Mouse (Mus musculus): ENCODE results near the gene Rtp3.
A peak's percentile ranks its signal among the peaks of the same experiment; 100 is the strongest.

Gene Rtp3

DNA sequence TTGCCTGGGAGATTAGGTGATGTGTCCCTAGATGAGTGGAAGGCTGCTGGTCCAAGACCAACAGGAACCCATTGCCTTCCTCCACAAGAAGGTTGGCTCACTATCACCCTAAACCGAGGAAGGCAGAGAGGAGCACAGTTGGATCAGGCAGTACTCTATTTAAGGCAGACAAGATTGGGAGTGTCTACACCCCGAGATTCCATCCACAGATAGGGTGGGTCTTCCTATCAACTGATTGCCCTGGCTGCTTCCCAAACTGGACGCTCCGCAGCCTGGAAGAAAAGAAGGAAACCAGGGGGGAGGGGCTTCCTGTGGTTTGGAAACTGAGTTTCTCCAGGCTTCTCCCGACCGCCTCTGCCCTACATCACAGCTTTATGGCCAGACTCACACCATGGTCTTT is at the start of gene Rtp3:
TSS of gene Rtp3 (minus strand) at position 380 of the 400 bp plus-strand sequence.
- DNase-seq: no peak

DNA sequence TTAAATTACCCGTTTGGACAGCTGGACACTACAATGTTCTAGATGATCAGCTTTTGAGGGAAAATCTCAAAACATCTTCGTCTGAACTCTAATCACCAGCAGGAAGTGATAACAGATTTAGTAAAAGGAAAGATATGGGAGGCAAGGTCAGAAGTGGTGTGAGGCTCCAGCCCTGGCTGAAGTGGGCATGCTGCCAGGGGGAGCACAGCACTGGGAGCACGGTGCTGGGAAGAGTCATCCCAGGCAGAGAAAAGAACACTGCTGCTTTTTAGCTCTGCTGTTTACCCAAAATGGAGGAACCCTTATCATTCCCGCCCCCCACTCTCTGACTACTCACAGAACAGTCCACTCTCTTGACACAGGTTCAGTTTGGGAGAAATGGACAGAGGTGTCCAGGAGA is 49.6 kb upstream of the Rtp3 start:
- DNase-seq: no peak

DNA sequence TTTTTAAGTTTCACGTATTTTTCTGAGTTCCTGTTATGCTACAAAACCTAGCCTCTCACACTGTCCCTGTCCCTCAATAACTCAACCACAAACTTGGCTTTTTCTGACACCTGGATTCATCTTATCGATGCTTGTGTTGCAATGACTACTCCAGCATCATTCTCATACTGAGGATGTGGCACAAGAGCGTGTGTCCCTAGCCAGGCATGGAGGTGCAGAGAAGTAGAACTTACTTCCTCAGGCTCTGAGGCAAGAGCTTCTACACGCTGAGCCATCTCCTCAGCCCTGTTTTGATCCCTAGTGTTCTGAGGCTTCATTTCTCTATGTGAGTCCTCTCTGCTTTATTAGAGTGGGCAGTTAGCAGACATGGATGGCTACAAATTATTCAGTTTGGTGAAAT is 43.3 kb upstream of the Rtp3 start:
- DNase-seq: no peak

DNA sequence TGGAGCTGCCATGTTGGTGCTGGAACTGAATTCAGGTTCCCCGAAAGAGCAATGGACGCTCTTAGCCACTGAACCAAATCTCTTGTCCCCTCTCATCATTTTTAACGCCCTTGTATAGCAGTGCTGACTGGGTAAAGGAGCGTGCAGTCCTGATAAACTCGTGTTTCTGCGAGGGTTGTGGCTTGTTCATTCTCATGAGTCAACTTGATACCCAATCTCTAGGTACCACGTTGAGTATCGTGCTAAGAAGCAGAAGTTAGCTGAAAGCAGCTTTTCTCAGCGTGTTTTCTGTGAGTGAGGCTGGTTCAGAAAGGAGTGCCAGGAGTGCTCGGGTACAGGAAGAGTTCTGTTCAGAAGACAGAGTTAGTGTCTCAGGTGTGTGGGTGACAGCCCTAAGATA is 36.4 kb upstream of the Rtp3 start:
- no peak for DNase-seq

DNA sequence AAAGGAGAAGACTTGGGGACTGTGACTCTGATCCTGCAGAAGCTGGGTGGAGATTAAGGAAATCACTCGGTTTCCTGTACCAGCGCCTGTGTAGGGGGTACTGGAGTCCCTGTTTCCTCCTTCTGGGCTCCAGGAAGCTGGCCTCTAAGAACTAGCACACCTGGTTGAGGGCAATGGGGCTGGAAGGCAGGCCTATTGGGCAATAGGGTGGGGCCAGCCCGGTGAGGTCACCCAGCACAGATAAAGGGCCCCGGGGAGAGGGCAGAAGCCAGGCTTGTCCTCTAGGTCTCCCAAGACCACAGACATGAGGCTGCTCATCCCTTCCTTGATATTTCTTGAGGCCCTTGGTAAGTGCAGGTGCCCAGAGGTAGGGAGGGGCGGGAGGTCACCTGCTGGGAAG is 28.6 kb upstream of the Rtp3 start, which contains the start of gene Ltf:
TSS of gene Ltf (plus strand) at position 250 of the 400 bp plus-strand sequence.
- DNase-seq: no peak

DNA sequence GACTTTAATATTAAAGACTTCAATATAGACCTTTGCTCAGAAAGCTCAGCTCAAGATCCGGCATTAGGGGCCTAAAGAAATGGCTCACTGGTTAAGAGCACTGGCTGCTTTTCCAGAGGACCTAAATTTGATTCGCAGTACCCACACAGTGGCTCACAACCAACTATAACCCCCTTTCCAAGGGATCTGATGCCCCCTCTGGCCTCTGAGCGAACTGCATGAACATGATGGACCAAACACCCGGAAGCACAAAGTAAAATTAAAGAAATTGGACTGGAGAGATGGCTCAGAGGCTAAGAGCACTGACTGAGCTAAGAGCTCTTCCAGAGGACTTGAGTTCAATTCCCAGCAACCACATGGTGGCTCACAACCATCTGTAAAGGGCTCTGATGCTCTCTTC is 25.3 kb upstream of the Rtp3 start:
- no peak for DNase-seq

DNA sequence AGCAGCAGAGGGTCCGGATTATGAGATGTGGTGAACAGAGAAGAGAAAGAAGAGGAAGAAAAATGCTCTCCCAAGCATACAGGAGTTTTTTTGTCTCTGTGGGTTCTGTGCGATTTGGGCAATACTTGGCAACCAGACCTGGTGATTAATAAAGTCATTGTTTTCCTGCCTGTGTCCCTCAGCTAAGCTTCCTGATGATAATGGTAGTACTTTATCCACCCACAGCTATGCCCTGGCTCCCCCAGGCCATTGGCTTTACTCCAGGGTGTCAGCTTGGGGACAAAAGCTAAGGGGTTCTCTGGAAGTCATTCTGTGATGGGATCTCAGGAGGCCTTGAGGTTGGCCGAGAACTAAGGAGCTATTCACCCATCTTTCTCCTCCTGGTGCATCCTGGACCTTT is 21.7 kb upstream of the Rtp3 start:
- DNase-seq: no peak

DNA sequence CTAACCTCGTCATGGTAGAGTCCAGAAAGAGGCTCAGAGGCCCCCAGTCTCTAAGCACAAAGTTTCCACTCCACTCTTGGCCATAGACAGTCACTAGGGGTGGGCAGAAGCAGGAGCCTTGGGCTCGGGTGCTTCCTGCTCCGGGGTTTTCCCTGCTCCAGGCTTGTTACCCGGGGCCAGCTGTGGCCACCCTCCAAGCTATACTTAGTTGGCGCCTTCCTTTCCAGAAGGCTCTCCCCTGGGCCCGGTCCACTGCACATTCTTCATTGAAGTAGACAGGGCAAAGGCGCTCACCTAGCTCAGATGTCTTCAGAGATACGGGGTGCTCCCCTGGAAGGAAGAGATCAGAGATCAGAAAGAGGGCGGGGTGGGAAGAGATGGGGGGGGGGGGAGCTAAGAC is 21.2 kb upstream of the Rtp3 start:
- no peak for DNase-seq

DNA sequence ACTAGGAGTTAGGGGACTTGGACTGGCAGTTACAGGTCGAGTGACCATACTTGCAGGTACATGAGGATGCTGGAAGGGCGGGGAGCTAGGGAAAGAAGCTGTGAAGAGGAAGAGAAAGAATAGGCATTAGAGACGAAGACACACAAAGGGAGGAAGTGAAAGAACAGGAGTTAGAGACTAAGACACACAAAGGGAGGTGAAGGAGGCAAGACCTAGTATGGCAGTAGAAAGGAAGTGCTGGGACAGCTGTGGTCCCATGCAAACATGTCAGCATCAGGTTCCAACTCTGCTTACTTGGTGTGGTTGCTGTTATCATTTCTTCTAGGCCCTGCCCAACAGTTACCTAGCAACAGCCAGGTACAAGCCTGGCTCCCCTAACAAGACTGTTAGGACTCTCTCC is 19.4 kb upstream of the Rtp3 start:
- no peak for DNase-seq

DNA sequence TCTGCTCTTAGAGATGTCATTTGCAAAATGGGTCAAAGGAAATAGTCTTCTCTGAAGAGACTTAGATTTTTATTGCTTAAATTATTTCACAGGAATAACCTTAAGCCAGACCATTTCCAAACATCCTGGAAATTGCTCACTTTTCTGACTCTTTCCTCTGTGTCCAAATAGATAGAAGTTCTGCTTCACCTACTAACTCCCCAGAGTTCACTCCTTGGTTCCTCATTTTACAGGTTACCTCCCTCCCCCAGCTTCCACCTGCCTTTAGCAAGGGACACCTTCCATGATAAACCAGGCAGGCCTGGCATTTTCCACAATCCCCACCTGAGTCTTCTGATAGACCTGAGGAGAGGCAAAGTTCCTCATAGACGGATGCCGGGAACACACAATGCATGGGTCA is 16.2 kb upstream of the Rtp3 start:
- DNase-seq: no peak

DNA sequence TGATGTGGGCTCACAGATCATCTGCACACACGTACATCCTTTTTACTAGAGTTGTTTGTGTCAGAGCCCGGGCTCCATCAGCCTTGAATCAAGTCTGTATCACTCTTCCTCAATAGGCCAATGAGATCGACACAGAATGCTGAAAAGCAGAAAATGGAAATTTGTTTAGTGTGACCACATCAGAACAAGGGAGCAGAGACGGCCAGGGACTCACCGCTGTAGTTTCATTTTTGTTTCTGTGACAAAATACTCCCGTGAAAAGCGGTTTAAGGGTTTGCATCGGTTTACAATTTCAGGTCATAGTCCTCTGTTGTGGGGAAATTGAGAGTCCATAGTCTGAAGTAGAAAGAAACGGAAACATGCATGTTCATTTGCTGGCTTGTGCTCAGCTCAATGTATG is 12.9 kb upstream of the Rtp3 start:
- DNase-seq: no peak

DNA sequence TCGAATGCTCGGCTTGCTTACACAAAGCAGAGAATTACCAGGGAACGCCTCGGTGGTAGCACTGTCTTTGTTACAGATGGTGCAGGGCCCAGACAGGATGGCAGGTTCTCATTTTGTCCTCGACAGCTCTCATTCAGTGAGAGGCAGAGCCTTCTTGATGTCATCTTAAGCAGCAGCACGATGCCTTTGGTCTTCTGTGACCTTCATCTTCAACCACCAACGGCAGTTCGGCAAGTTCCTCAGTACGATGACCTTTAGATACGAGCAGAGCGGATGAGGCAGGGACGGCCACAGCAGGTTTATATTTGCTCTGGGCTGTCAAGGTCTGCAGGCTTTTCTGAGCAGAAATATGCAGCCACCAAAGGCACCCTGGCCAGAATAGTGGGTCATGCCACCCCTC is 11.2 kb upstream of the Rtp3 start:
- no peak for DNase-seq

DNA sequence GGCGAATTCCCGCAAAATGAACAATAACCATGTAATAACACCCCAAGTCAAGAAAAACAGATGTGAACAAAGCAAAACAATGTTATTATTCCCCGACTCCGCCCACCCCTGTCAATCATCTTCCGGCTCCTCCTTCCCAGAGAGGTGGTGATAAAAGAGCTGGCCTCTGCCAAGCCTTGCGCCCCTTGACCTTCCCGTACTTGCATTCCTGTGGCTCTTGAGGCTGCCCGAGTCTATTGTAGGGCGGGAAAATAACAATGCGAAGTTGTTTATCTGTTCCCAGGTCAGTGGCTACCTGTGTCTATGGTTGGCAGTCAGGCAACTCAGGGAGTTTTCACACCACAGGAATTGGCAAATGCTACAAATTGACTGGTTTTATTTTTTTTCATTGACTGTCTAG is 9.5 kb upstream of the Rtp3 start:
- no peak for DNase-seq

DNA sequence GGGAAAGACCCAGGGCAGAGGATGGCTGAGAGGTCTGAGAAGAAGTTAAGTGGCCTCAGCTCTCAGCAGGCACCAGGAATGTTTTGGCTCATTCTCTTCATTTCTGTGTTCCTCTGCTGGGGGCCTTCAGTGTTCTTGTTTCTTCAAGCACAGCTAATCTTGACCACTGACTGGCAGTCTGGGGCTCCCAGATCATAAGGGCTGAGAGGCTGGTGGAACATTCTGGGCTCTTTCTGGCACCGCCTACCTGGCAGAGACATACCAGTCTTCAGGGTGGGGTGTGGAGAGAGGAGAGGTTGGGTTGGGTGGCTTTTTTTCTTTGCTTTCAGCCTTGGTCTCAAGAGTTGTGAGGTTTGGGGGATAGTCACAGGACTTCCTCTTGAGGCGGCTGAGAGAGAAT is 8.7 kb upstream of the Rtp3 start:
- DNase-seq: no peak

DNA sequence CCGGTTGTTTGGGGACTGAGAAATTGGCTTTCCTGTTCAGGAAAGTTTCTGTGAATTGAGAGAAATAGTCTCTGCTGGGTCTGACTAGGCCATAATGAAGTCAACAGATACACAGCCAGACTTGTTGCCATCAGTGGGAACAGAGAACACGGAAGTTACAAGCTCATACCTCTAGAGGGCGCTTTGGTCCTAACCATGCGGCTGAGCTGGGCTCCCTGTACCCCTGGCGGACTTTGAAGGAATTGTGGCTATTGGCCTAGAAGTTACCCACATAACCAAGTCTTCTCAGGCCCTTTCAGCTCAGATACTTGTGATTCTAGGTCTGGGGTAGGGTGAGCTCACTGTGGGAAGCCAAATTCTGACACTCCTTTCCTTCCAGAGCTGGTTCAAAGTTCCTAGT is 6.9 kb upstream of the Rtp3 start:
- peak; percentile 47 to 49 for DNase-seq

DNA sequence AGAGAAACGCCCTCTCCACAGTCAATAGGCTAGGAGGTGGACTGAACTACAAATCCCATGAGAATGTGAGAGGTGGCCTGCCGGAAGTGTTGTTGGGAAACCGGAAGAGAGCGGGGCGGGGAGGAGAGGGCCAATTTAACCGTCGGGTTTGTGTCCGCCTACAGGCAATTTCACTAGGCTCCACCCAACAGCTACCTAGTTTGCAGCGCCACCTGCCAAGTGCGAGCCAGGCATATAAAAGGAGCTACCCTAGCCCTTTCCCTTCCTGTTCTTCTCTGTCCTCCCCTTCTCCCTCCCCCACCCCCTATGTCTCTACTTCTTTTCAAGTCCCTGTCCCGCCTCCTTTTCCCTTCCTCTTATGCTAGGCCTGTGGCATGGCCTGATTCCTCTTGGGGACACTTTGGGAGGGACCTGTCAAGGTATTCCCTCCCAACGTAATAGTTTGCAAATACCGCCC is 4.4 kb upstream of the Rtp3 start:
- DNase-seq: peak; percentile 67 to 68

DNA sequence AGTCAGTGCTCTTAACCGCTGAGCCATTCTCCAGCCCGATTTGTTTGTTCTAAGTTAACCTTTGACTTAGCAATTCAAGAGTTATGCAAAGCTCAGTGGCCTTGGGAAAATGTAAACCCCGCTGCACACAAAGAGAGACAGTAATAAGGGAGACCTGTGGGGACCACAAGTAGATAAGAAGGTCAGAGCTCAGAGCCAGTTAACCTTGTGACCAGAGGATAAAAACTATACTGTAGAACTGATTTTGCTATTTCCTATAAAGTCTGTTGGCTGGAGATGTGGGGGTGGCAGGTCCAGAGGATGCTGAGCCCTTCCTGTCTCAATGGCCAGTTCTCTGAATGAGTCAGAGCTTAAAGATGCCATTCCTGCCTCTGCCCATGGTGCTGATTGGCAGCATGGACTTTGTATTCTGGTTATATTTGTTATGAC is 2.9 kb upstream of the Rtp3 start:
- DNase-seq: no peak

DNA sequence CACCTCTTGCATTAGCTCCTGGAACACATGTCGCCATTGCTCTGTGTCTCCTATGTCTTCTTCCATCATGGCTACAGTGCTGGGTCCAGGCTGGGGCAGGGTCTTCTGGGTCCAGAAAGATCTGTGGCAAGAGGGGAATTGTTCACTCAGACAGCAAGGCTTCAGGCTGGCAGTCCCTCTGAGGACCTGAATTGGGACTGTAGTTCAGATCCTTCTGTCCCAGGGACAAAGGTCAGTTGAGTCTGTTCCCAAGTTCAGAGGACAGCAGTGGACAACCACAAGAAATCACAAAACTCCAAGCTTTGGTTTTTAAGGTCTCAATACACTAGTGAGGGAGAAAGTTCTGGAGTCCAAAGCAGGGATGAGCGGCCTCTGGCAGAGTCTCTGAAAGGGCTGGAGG is 840 bp downstream of the Rtp3 start:
- DNase-seq: no peak

DNA sequence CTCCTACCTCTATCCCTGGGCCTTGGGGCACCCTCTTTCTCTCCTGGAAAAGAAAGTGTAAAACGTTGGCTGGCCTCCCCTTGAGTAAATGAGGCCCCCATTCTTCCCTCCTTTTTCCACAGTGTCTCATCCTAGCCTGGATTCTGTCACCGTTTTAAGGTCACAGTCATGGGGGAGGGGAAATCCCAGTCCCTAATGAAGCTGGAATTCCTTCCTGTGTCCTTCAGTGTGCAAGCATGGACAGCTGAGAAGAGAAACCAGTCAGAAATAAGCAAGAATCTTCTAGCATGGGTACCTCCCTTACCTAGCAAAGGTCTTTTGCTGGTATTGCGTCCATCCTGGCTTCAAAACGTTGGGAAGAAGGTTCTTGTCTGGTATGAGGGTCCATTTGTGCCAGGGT is 1.2 kb downstream of the Rtp3 start:
- no peak for DNase-seq

DNA sequence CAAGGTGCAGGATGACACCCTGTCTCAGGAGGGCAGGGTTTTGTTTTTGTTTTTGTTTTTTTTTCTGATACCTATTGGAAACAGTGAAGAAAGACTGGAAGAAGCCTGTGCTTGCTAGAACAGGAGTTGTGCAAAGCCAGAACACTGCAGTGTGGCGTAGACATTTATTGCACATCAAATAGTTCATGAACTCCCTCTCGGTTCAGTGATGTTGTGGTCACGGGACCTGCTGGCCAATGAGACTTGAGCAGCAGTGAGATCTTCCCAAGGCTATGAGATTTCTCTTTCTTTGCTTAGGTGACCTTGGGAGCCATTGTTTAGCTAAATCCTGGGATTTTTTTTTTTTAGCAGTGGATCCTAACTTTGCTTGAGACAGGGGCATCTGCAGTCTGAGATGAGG is 2.3 kb downstream of the Rtp3 start:
- DNase-seq: no peak

DNA sequence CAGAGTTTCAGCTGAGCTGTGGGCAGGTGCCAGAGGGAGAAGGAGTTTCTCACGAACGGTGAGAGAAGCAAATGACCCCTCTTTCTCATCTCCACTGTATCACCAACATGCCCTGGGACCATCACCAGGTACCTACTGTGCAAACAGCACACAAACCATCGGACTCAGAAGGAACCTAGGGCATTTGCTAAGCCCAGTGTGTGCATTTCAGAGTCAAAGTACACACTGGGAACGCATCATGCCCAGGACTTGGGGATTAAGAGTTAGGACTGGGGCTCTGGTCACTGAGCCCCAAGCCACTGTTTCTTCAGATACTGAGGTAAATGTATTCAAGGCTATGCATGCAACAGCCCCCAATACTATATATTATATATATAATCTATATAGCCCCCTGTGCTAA is 3.1 kb downstream of the Rtp3 start:
- DNase-seq: no peak

DNA sequence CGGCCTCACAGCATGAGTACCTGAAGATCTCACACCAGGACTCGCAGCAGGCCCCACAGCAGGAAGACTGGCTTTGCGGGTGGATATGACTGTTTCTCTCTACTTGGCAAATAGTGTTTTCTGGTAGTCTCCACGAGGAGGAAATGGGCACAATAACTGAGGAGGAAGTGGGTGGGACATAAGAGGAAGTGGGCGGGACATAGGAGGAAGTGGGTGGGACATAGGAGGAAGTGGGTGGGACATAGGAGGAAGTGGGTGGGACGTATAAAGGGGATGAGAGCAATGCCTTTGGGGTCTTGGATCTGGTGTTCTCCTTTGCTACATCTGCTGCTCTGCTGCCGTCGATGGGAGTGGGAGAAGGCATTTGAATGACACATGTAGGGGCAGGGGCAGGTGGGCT is 4.4 kb downstream of the Rtp3 start:
- DNase-seq: no peak

DNA sequence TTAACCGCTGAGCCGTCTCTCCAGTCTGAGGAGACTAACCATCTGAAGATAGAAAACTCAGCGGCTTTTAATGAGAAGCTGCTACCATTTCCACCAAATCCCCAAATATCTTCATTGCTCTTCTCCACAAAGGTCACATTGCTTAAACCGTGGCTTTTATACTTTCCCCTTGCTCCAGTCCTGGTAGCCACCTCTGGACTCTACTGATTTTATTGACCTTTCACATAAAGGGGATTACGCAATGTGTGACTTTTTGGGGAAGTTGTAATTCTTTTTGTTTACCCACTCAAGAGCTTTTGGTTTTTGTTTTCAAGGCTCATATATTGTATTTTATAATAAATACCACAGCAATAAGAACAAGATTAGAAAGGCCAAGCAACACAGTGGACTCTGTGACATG is 4.8 kb downstream of the Rtp3 start:
- DNase-seq: no peak

DNA sequence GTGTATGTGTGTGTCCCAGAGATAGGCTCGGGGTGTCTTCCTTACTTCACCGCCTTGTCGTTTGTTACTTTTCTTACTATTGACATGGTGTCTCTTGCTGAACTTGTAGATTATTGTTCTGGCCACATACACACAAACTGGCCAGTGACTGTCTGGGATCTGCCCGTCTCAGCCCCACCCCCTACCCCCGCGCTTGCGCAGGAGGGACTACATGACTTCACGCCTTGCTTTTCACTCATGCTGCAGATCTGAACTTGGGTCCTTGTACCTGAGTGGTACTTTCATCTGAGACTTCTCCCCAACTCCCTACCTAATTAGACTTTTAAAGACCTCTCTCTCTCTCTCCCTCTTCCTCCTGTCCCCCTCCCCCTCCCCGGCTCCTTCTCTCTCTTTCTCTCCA is 6.3 kb downstream of the Rtp3 start:
- no peak for DNase-seq

DNA sequence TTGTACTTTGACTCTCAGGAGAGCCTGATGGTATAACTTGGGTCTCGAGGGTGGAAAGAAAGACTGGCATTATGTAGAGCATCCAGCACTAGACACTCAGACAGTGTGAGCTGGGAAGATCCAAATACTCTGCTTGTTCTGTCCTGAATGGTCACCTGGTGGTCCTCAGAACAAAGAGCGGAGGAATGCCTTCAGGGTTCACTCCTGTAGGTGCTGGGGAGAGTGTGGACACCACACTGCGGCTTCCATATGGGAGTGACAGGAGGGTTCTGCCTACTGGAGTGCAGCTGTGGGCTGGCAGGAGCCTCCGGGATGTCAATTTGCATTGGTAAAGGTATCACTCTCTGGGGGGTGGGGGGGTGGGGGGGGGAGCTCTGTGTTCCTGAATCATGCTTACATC is 8.0 kb downstream of the Rtp3 start:
- DNase-seq: no peak

DNA sequence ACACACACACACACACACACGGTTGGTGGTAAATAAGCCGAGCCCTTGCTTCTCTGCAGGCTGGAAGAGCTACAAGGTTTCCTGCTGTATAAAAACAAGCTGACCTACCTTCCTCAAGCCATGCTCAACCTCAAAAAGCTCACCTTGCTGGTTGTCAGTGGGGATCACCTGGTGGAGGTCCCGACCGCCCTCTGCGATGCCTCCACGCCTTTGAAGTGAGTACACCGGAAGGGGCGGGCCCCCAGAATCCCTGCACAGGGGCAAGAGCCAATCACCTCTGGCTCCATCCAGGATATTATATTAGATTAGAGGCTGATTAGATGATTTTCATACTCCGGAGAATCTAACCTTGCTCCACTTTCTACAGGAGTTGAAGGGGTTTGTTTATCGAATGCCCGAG is 11.0 kb downstream of the Rtp3 start:
- DNase-seq: no peak

Data from cerebellum, postnatal 36 days (tissue).